Mouse (Mus musculus) limb, embryonic 13.5 days (tissue): ENCODE results near the gene Rapgef4. TPM values are rescaled to one million over a fixed set of nuclear protein-coding genes. Genes with fewer than 3 reads are reported as not detected.
A peak's percentile ranks its signal among the peaks of the same experiment; 100 is the strongest.

ENCODE experiments used
- ATAC-seq: fragments of 200-750 bp; cut with Nextera tagmentation; 2 replicates; pipeline ENCODE4 v1.8.0; 2017; ENCODE audit warnings: low read depth, moderate number of reproducible peaks, moderate TSS enrichment; ENCODE audit not compliant: low FRiP score
- H3K27ac ChIP-seq: fragments of 300-500 bp; sonication (generic); 2 replicates; pipeline ENCODE4 v1.5.1; 2015; ENCODE audit warnings: inconsistent platforms, mild to moderate bottlenecking, moderate library complexity
- H3K27me3 ChIP-seq: fragments of 300-500 bp; sonication (generic); 2 replicates; pipeline ENCODE4 v1.6.1; 2015; ENCODE audit warnings: mild to moderate bottlenecking, inconsistent platforms
- H3K36me3 ChIP-seq: fragments of 300-500 bp; sonication (generic); 2 replicates; pipeline ENCODE4 v1.6.1; 2015; ENCODE audit warnings: inconsistent platforms, mild to moderate bottlenecking, moderate library complexity
- H3K4me1 ChIP-seq: fragments of 300-500 bp; sonication (generic); 2 replicates; pipeline ENCODE4 v1.6.1; 2015; ENCODE audit warnings: inconsistent platforms
- H3K4me2 ChIP-seq: fragments of 300-500 bp; sonication (generic); replicated peaks from 2 replicates; pipeline ENCODE4 v1.6.1; 2015; ENCODE audit warnings: inconsistent platforms, mild to moderate bottlenecking, moderate library complexity
- H3K4me3 ChIP-seq: fragments of 300-500 bp; sonication (generic); 2 replicates; pipeline ENCODE4 v1.5.1; 2015; ENCODE audit warnings: moderate library complexity, mild to moderate bottlenecking, inconsistent platforms
- H3K9ac ChIP-seq: fragments of 300-500 bp; sonication (generic); 2 replicates; pipeline ENCODE4 v1.6.1; 2015; ENCODE audit warnings: mild to moderate bottlenecking, inconsistent platforms
- H3K9me3 ChIP-seq: fragments of 300-500 bp; sonication (generic); 2 replicates; pipeline ENCODE4 v1.6.1; 2016; ENCODE audit warnings: inconsistent platforms
- WGBS: fragments of 180-500 bp; shearing (Covaris S2); methylation state at CpG from one replicate; pipeline ENCODE4 v1.1.7; 2015; 5-methylcytosine and 5-hydroxymethylcytosine counted together
- polyA plus RNA-seq: library from polyadenylated mRNA; unstranded; fragments of >200 nt; fragmentation: Nextera tagmentation; extraction: Ambion mirVana; gene quantifications from 2 replicates; pipeline ENCODE4 v1.2.1, GENCODE M21; 2015

Gene Rapgef4
- polyA plus RNA-seq, 1 experiment from 2014 or later: 2.3 TPM

- Histone ChIP-seq H3K36me3 (no peaks in the 10 kb centered on the region), H3K9ac (no peak overlapping the region), H3K9me3 (no peaks in the 10 kb centered on the region), H3K4me2 (no peak overlapping the region), H3K27ac (no peak overlapping the region), H3K4me1 (no peaks in the 10 kb centered on the region), H3K27me3 (no peaks in the 10 kb centered on the region), H3K4me3 (no peak overlapping the region)
- ATAC-seq: no peak
- WGBS: 87% methylated on average over 1 of the region's 1 CpGs
Measured at GRCm38 (mm10) chr2:72018736-72019135, 37.7 kb downstream of the Rapgef4 start.

DNA sequence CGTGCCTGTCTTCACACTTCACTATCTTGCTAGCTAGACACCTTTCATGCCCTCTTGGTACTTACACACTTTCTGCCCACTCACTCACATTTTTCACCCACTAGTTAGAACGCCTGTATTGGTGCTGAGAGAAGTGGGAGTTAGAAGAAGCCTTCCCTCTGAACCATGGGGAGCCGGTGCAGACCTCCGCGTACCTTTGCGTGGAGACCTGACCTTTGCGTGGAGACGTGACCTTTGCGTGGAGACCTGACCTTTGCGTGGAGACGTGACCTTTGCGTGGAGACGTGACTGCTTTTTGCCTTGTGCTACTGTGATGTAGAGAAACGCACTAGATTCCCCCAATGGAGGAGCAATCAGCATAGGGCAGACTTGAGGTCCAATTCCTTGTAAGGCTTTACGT is 39.7 kb downstream of the Rapgef4 start:
- Histone ChIP-seq H3K27ac (no peak overlapping the region), H3K4me3 (no peak overlapping the region), H3K9ac (no peak overlapping the region), H3K36me3 (no peaks in the 10 kb centered on the region), H3K4me2 (no peak overlapping the region), H3K4me1 (no peaks in the 10 kb centered on the region), H3K9me3 (peaks cover 3% of the 10 kb centered on the region; the same call in 1 of the 2 replicates), H3K27me3 (no peaks in the 10 kb centered on the region)
- no peak for ATAC-seq
- WGBS: 94% methylated on average over 15 of the region's 15 CpGs

DNA sequence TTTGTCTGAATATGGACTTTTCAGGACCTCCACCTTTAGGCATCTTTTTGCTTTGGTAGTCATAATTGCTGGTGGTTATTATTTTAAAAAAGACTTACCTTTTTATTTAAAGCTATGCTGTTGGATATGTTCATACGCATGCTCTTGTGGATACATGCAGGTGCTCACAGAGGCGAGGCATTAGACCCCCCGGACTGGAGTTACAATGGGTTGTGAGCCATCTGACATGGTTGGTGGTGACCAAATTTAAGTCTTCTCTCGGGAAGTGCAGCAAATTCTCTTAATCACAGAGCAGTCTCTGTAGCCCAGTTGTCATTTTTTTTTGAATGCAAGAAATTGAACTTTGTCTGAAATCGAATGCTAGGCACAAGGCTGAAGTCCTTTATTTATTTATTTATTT is 40.4 kb downstream of the Rapgef4 start:
- Histone ChIP-seq H3K27ac (no peak overlapping the region), H3K9me3 (peaks cover 3% of the 10 kb centered on the region; the same call in 1 of the 2 replicates), H3K4me1 (no peaks in the 10 kb centered on the region), H3K4me3 (no peak overlapping the region), H3K9ac (no peak overlapping the region), H3K36me3 (no peaks in the 10 kb centered on the region), H3K4me2 (no peak overlapping the region), H3K27me3 (no peaks in the 10 kb centered on the region)
- WGBS: 86% methylated on average over 5 of the region's 5 CpGs
- no peak for ATAC-seq

DNA sequence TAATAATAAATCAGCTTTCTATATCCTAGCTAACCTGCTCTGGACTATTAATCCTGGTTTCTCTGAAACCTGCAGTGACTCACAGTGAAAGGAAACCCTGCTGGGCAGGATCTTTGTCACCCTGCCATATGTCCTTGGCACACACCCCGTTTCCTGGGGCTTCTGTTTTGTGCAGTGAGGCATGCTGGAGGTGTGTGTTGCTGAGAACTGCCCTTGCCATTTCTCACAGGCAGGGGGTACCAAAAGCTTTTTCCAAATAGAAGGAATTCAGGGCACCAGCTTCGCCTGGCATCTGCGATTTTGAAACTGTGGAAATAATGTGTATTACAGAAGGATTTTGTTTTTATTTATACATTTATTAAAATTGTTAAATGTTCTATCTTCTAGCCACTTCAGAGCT is 40.8 kb downstream of the Rapgef4 start:
- no peak overlapping the region for H3K27ac ChIP-seq
- H3K4me2 ChIP-seq: no peak overlapping the region
- H3K36me3 ChIP-seq: no peaks in the 10 kb centered on the region
- H3K4me3 ChIP-seq: no peak overlapping the region
- H3K9ac ChIP-seq: no peak overlapping the region
- no peak for ATAC-seq
- H3K4me1 ChIP-seq: no peaks in the 10 kb centered on the region
- 62% methylated on average over 3 of the region's 3 CpGs for WGBS
- no peaks in the 10 kb centered on the region for H3K27me3 ChIP-seq
- peaks cover 3% of the 10 kb centered on the region; the same call in 1 of the 2 replicates for H3K9me3 ChIP-seq

DNA sequence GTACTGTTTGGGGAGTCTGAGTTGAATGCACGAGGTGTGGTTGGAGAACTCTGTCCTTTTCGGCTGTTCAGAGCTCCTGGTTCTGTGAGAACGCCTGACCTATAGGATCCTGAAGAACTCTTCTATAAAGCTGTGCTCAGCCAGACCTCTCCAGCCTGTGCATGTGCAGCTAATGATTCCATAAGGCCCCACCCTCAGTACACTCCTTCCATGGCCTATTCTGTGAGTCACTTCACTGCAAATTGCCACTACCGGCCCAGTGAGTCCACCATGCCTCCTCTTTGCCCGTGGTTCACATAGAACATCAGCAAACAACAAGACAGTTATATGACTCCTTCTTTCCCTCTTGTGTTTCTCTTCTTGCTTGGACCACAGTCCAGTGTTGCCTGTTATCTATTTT is 42.8 kb downstream of the Rapgef4 start:
- ATAC-seq: no peak
- 93% methylated on average over 5 of the region's 5 CpGs for WGBS
- Histone ChIP-seq H3K27ac (no peak overlapping the region), H3K4me3 (no peak overlapping the region), H3K4me2 (no peak overlapping the region), H3K36me3 (no peaks in the 10 kb centered on the region), H3K9me3 (peaks cover 3% of the 10 kb centered on the region; the same call in 1 of the 2 replicates), H3K4me1 (peaks cover 6% of the 10 kb centered on the region; the same call in 1 of the 2 replicates), H3K9ac (no peak overlapping the region), H3K27me3 (no peaks in the 10 kb centered on the region)

DNA sequence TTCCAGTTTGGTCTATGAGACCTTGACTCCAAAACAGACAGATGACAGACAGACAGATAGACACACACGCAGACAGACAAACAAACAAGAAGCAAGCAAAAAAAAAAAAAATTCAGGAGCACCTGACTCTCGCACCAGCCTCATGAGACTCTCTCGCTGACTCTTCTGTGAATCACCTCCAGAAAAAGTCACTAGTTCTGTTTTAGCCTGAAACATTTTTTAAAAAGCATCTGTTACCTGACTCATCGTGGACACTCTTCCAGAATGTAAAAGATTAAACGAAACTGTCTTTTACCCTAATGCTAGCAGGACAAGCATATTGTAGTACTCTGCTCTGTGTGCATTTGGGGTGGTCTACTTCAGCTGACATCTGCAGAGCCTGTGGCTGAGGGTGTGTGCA is 44.6 kb downstream of the Rapgef4 start:
- Histone ChIP-seq H3K36me3 (no peaks in the 10 kb centered on the region), H3K4me1 (peaks cover 6% of the 10 kb centered on the region; the same call in 1 of the 2 replicates), H3K9ac (no peak overlapping the region), H3K9me3 (peaks cover 3% of the 10 kb centered on the region; the same call in 1 of the 2 replicates), H3K4me2 (no peak overlapping the region), H3K4me3 (no peak overlapping the region), H3K27ac (no peak overlapping the region), H3K27me3 (no peaks in the 10 kb centered on the region)
- ATAC-seq: no peak
- WGBS: 89% methylated on average over 5 of the region's 5 CpGs

DNA sequence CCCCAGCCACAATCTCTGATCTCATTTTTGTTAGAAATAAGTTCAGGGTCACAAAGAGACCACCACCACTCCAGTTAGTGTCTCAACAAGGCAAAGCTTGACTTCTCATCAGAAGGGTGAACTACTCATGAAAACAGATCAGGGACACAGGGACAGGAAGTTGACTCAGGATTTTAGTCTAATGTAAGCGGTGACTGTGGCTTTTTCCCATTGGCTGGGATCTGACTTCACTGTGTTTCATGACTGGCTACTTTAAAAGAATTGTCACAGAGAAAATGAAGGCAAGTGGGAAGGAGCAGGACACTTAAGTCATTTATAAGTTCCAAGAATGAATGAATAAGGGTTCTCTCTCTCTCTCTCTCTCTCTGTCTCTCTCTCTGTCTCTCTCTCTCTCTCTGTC is 45.5 kb downstream of the Rapgef4 start:
- Histone ChIP-seq H3K4me3 (no peak overlapping the region), H3K27me3 (no peaks in the 10 kb centered on the region)
- 88% methylated on average over 1 of the region's 1 CpGs for WGBS

DNA sequence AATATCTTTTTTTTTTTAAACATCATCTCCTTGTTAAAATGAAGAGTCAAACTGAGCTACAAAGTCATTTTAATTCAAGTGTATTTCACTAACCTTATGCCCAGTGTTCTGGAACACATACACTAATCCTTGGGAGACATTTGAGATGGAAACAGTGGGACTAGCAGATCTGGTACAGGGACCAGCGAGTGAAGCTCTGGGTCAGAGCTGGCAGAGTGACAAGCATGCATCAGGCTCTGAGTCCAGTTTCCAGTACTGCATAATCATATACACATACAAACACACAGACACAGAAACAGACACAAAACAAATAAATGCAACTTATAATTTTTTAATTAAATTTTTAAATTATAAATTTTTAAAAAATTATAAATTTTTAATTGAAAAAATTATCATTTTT is 48.0 kb downstream of the Rapgef4 start:
- H3K4me2 ChIP-seq: no peak overlapping the region
- H3K36me3 ChIP-seq: no peaks in the 10 kb centered on the region
- ATAC-seq: no peak
- H3K27me3 ChIP-seq: no peaks in the 10 kb centered on the region
- 80% methylated on average over 1 of the region's 1 CpGs for WGBS
- peaks cover 6% of the 10 kb centered on the region; the same call in 1 of the 2 replicates for H3K4me1 ChIP-seq
- H3K9ac ChIP-seq: no peak overlapping the region
- H3K4me3 ChIP-seq: no peak overlapping the region
- peaks cover 3% of the 10 kb centered on the region; the same call in 1 of the 2 replicates for H3K9me3 ChIP-seq
- no peak overlapping the region for H3K27ac ChIP-seq

More for the DNA sequence above, 45.5 kb downstream of the Rapgef4 start:
- no peak overlapping the region for H3K9ac ChIP-seq
- no peaks in the 10 kb centered on the region for H3K36me3 ChIP-seq
- H3K4me2 ChIP-seq: no peak overlapping the region
- H3K9me3 ChIP-seq: peaks cover 3% of the 10 kb centered on the region; the same call in 1 of the 2 replicates
- H3K27ac ChIP-seq: no peak overlapping the region
- peaks cover 6% of the 10 kb centered on the region; the same call in 1 of the 2 replicates for H3K4me1 ChIP-seq
- ATAC-seq: no peak

DNA sequence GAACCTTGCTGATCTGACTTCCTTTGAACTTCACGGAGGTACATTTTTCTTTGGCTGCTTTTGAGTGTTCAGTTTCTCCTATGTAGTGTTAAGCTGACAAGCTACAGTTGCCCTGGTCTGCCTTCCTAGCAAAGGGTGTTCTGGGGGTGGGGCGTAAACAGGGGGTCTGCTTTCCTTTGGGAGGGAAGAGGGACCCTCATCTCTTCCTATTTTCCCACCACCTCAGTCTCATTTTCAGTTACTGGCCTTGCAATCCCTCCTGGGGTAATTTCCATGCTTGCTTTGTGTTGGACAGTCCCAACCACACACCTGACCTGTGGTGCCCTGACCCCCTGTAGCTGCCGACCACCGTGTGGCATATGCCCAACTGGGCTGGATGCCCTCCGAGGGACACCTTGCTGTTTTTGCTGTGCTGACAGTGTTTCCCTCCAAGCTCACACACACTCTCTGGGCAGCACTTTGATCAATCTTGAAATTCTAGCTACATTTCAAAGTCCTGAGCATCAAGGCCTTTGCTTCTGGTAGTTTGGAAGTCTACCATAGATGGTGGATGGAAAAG is 48.6 kb downstream of the Rapgef4 start:
- no peak overlapping the region for H3K27ac ChIP-seq
- ATAC-seq: no peak
- H3K9me3 ChIP-seq: peaks cover 2% of the 10 kb centered on the region; the same call in 1 of the 2 replicates
- WGBS: 86% methylated on average over 5 of the region's 5 CpGs
- no peak overlapping the region for H3K4me2 ChIP-seq
- H3K27me3 ChIP-seq: no peaks in the 10 kb centered on the region
- no peaks in the 10 kb centered on the region for H3K36me3 ChIP-seq
- H3K4me1 ChIP-seq: peaks cover 6% of the 10 kb centered on the region; the same call in 1 of the 2 replicates
- no peak overlapping the region for H3K4me3 ChIP-seq
- no peak overlapping the region for H3K9ac ChIP-seq

DNA sequence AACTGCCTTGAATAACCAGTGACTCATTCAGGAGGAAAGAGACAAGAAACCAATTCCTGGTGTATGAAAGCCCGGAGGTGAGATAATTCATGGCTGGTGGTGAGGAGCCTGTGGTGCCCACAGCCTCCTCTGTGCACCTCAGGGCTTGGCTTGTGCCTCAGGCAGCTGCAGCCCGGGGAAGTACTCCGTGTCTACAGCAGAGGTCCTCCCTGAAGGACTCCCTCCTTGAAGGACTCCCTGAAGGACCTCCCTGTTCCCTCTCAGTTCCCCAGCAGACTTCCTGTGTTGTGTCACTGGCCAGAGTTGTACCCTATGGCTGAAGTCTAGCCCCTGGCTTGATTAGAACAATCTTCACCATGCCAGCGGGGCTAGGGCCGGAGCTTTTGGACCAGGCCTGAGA is 50.7 kb downstream of the Rapgef4 start:
- WGBS: 77% methylated on average over 5 of the region's 5 CpGs
- Histone ChIP-seq H3K4me3 (no peak overlapping the region), H3K27me3 (no peaks in the 10 kb centered on the region), H3K4me2 (no peak overlapping the region), H3K9ac (no peak overlapping the region), H3K9me3 (no peaks in the 10 kb centered on the region), H3K27ac (no peak overlapping the region), H3K4me1 (peaks cover 6% of the 10 kb centered on the region; the same call in 1 of the 2 replicates), H3K36me3 (no peaks in the 10 kb centered on the region)
- ATAC-seq: no peak

GRCm38 (mm10) chr2:72035616-72036015 is 54.6 kb downstream of the Rapgef4 start:
- no peak overlapping the region for H3K4me2 ChIP-seq
- no peak overlapping the region for H3K9ac ChIP-seq
- H3K9me3 ChIP-seq: no peaks in the 10 kb centered on the region
- no peak overlapping the region for H3K27ac ChIP-seq
- no peak for ATAC-seq
- no peaks in the 10 kb centered on the region for H3K27me3 ChIP-seq
- H3K4me3 ChIP-seq: no peak overlapping the region
- H3K36me3 ChIP-seq: no peaks in the 10 kb centered on the region
- WGBS: 59% methylated on average over 8 of the region's 8 CpGs
- peaks cover 15% of the 10 kb centered on the region for H3K4me1 ChIP-seq

DNA sequence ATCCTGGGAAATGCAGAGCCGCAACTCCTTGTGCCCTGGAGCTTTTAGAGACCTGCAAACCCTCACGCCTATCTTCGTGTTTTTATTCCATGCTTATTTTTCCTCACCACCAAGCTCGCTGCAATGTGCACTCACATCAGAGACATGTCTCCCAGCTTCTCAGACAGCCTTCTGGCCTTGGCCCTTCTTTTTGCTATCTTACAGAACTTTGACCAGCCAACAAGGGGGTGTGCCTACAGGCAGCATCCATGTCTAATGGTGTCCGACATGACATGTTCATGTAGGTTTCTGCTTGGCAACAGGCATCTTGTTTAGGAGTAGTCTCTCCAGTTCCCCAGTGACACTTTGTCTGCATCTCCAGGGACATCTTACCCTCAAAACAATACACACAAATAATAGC is 56.3 kb downstream of the Rapgef4 start:
- ATAC-seq: no peak
- Histone ChIP-seq H3K36me3 (no peaks in the 10 kb centered on the region), H3K27me3 (no peaks in the 10 kb centered on the region), H3K4me3 (no peak overlapping the region), H3K9ac (no peak overlapping the region), H3K4me1 (peaks cover 15% of the 10 kb centered on the region), H3K9me3 (no peaks in the 10 kb centered on the region), H3K27ac (no peak overlapping the region), H3K4me2 (no peak overlapping the region)
- 84% methylated on average over 5 of the region's 5 CpGs for WGBS

DNA sequence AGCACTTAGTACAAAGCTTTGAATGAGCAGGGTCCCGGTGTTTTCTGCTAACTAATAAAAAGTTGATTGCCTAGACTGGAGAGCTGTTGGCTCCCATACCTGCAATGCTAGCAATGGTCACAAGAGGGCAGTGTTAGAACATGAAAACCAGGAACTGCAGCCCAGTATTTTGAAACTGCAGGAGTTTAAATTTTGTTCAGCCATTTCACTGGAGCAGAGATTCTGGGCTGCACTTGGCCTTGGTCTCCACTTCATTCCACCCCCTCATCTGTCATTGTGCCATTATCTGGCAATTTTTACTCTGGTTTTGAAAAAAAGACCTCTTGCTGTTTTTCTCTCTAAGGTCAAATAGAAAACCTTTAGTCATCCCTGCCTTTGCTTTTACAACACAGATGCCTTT is 57.2 kb downstream of the Rapgef4 start:
- no peak overlapping the region for H3K9ac ChIP-seq
- H3K4me2 ChIP-seq: no peak overlapping the region
- 11% methylated on average over 1 of the region's 1 CpGs for WGBS
- no peak overlapping the region for H3K4me3 ChIP-seq
- H3K9me3 ChIP-seq: no peaks in the 10 kb centered on the region
- H3K27ac ChIP-seq: no peak overlapping the region
- ATAC-seq: peak; percentile 33; the same call in 1 of the 2 replicates
- H3K4me1 ChIP-seq: peaks cover 15% of the 10 kb centered on the region
- H3K27me3 ChIP-seq: no peaks in the 10 kb centered on the region
- H3K36me3 ChIP-seq: no peaks in the 10 kb centered on the region
